Mouse (Mus musculus): ENCODE results near the gene Gm21789. TPM values are rescaled to one million over a fixed set of nuclear protein-coding genes. Genes with fewer than 3 reads are reported as not detected.
"Not testable (repeated sequence)": the region's sequence is repeated elsewhere in the genome, so short reads cannot be mapped to it uniquely, and the experiment has no call there.

The Gm21789 gene
- not detected in 2 replicates for polyA plus RNA-seq (2016; fragmentation: Nextera tagmentation; extraction: Ambion mirVana)

DNA sequence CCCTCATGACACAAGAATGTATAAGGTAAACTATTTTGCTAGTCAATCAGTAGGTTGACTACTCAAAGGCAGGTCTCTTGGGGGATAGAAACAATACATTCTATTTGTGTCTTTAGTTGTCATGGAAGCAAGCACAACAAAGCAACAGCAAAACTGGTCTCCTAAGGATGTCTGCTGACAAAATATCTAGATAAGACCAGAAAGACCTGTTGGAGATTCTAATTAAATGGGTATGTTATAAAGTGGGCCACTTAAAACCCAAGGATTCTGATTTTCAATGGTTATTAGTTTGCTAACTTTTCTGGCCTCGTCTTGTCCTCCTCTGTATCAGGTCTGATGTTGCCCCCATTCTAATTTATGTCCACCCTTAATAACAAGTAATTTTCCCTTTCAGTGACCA, at the start of gene Gm21789:
TSS of gene Gm21789 (plus strand) at position 301 of the 400 bp plus-strand sequence.
- not testable (repeated sequence) for H3K4me2 ChIP-seq (replicated peaks); H3K9ac ChIP-seq; H3K36me3 ChIP-seq; H3K4me1 ChIP-seq; H3K27me3 ChIP-seq; H3K4me3 ChIP-seq; H3K27ac ChIP-seq; ATAC-seq (ENCODE audit: low FRiP score); H3K9me3 ChIP-seq (replicated peaks)
- WGBS = no CpG with 5 or more reads among the region's 1 CpGs

DNA sequence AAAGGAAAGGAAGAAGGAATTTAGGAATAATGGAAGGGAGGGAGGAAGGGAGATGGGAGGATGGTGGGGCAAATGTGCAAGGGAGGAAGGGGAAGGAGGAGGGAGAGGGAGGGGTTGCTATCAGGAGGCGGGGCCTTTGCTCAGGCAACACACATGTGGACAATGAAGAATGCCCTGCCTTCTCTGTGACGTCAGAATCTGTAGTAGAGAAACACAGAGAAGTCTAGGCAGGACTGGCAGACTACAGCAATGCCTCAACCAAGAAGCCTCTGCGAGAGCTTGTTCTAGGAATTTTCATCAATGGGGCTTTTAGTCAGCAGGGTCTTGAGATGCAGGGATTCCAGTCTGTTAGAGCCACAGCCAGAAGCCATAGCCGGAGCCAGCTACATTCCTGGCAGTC, 47.2 kb upstream of the Gm21789 start, which contains the start of gene Btbd35f30:
TSS of gene Btbd35f30 (plus strand) at position 301 of the 400 bp plus-strand sequence.
- not testable (repeated sequence) for ATAC-seq (ENCODE audit: low FRiP score); H3K4me2 ChIP-seq (replicated peaks); H3K4me3 ChIP-seq; H3K9ac ChIP-seq; H3K9me3 ChIP-seq (replicated peaks); H3K27me3 ChIP-seq; H3K27ac ChIP-seq; H3K36me3 ChIP-seq; H3K4me1 ChIP-seq
- WGBS = no CpG with 5 or more reads among the region's 4 CpGs

DNA sequence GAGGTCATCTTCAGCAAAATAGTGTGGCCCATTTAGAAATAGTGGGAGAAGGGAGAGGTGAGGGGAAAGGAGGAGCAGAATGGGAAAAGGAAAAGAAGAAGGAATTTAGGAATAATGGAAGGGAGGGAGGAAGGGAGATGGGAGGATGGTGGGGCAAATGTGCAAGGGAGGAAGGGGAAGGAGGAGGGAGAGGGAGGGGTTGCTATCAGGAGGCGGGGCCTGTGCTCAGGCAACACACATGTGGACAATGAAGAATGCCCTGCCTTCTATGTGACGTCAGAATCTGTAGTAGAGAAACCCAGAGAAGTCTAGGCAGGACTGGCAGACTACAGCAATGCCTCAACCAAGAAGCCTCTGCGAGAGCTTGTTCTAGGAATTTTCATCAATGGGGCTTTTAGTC, 32.0 kb downstream of the Gm21789 start, which contains the start of gene Btbd35f5:
TSS of gene Btbd35f5 (plus strand) at position 301 of the 400 bp plus-strand sequence.
- no CpG with 5 or more reads among the region's 3 CpGs for WGBS
- not testable (repeated sequence) for ATAC-seq (ENCODE audit: low FRiP score); H3K4me2 ChIP-seq (replicated peaks)

More for the DNA sequence above, 32.0 kb downstream of the Gm21789 start, which contains the start of gene Btbd35f5:
- H3K27me3 ChIP-seq; H3K4me1 ChIP-seq; H3K9ac ChIP-seq; H3K27ac ChIP-seq; H3K4me3 ChIP-seq; H3K36me3 ChIP-seq; H3K9me3 ChIP-seq (replicated peaks): not testable (repeated sequence)

Other genes with a start within 250 kb of the Gm21789 start
- gene Btbd35f21, start 215.7 kb upstream of the Gm21789 start, polyA plus RNA-seq (2016; fragmentation: Nextera tagmentation; extraction: Ambion mirVana) = not detected in 2 replicates
- not detected in 2 replicates for gene Btbd35f30, start 47.1 kb upstream of the Gm21789 start, polyA plus RNA-seq (2016; fragmentation: Nextera tagmentation; extraction: Ambion mirVana)
- not detected in 2 replicates for gene Btbd35f5, start 32.1 kb downstream of the Gm21789 start, polyA plus RNA-seq (2016; fragmentation: Nextera tagmentation; extraction: Ambion mirVana)